Mouse (Mus musculus) heart, postnatal 0 days (tissue): ENCODE measurements at regions not wholly inside any gene's neighbourhood (a gene's known extent, or its start where the extent isn't known, plus 50 kb on each side); places are given as distances from the start of the nearest gene placed in this dataset.

Experiments
- CTCF ChIP-seq: IDR thresholded peaks from 2 replicates; pipeline ENCODE4 v1.5.1; 2016; ENCODE audit warnings: antibody characterized with exemption, control low read depth, low read depth
- EP300 ChIP-seq: IDR thresholded peaks from 2 replicates; pipeline ENCODE4 v1.6.1; 2016; ENCODE audit warnings: antibody characterized with exemption, low read depth

GRCm38 (mm10) chr12:79878766-79879092 lies 234.1 kb downstream of the Zfp36l1 start:
- TF ChIP-seq CTCF, result no peak
- no peak for TF ChIP-seq EP300
